Mouse (Mus musculus) testis, postnatal 10 days (tissue): ENCODE data around the gene Mdfic.
"Not testable (repeated sequence)": the region's sequence is repeated elsewhere in the genome, so short reads cannot be mapped to it uniquely, and the experiment has no call there.

Experiments used
- DNase-seq: peaks from one replicate; pipeline ENCODE4 v3.0.0; 2021; ENCODE audit warnings: low spot score

Gene Mdfic

GRCm38 (mm10) chr6:15720461-15720817 lies at the start of gene Mdfic:
Mdfic (plus strand) TSS chr6:15720661.
- peak; percentile 83 for DNase-seq

GRCm38 (mm10) chr6:15671364-15671763 lies 49.1 kb upstream of the Mdfic start:
- DNase-seq, result no peak

- no peak for DNase-seq
Observed at GRCm38 (mm10) chr6:15710080-15710479, 10.4 kb upstream of the Mdfic start.

- DNase-seq, result no peak
Observed at GRCm38 (mm10) chr6:15710706-15711105, 9.8 kb upstream of the Mdfic start.

- no peak for DNase-seq
Observed at GRCm38 (mm10) chr6:15712860-15713385, 7.5 kb upstream of the Mdfic start.

GRCm38 (mm10) chr6:15714036-15714435 lies 6.4 kb upstream of the Mdfic start:
- not testable (repeated sequence) for DNase-seq

- no peak for DNase-seq
Observed at GRCm38 (mm10) chr6:15714996-15715844, 5.2 kb upstream of the Mdfic start.

- no peak for DNase-seq
Observed at GRCm38 (mm10) chr6:15719919-15720318, 542 bp upstream of the Mdfic start.

- DNase-seq, result peak; percentile 62
Observed at GRCm38 (mm10) chr6:15720818-15721715, 606 bp downstream of the Mdfic start.

GRCm38 (mm10) chr6:15721716-15722031 lies 1.2 kb downstream of the Mdfic start:
- no peak for DNase-seq

- DNase-seq, result not testable (repeated sequence)
Observed at GRCm38 (mm10) chr6:15722631-15723030, 2.2 kb downstream of the Mdfic start.

- no peak for DNase-seq
Observed at GRCm38 (mm10) chr6:15724304-15724703, 3.8 kb downstream of the Mdfic start.

- DNase-seq, result no peak
Observed at GRCm38 (mm10) chr6:15726422-15726821, 6.0 kb downstream of the Mdfic start.

GRCm38 (mm10) chr6:15727681-15728410 lies 7.4 kb downstream of the Mdfic start:
- DNase-seq, result no peak

- no peak for DNase-seq
Observed at GRCm38 (mm10) chr6:15728844-15729577, 8.6 kb downstream of the Mdfic start.

GRCm38 (mm10) chr6:15730258-15730657 lies 9.8 kb downstream of the Mdfic start:
- no peak for DNase-seq

- no peak for DNase-seq
Observed at GRCm38 (mm10) chr6:15730666-15731065, 10.2 kb downstream of the Mdfic start.

GRCm38 (mm10) chr6:15731452-15731851 lies 11.0 kb downstream of the Mdfic start:
- DNase-seq, result no peak

- no peak for DNase-seq
Observed at GRCm38 (mm10) chr6:15737312-15737911, 17.0 kb downstream of the Mdfic start.

- no peak for DNase-seq
Observed at GRCm38 (mm10) chr6:15738331-15738943, 18.0 kb downstream of the Mdfic start.

GRCm38 (mm10) chr6:15739132-15739531 lies 18.7 kb downstream of the Mdfic start:
- no peak for DNase-seq
